Mouse (Mus musculus) MEL (cell line): ENCODE measurements around the gene Mpzl1. TPM values are rescaled to one million over a fixed set of nuclear protein-coding genes. Genes with fewer than 3 reads are reported as not detected.

Source experiments
- DNase-seq: peaks from one replicate; pipeline ENCODE4 v3.0.0; 2011; ENCODE audit warnings: low read depth, low spot score
- H3K27ac ChIP-seq: 2 replicates; pipeline ENCODE4 v1.5.1; 2012; ENCODE audit warnings: low read depth, mild to moderate bottlenecking, control low read depth, low read length, moderate library complexity; ENCODE audit not compliant: control insufficient read depth
- H3K27me3 ChIP-seq, 2 experiments: fragments of 150-350 bp in 1 of 2; sonication (generic) in 1 of 2; 2 replicates each; pipeline ENCODE4 v1.6.1; 2012; ENCODE audit warnings: low read length in 2 of 2, mild to moderate bottlenecking in 2 of 2, improper control_type of control experiment in 1 of 2, moderate library complexity in 1 of 2; ENCODE audit not compliant: insufficient read depth in 2 of 2, control insufficient read depth in 1 of 2
- H3K36me3 ChIP-seq, 2 experiments: 2 replicates each; pipeline ENCODE4 v1.6.1; 2012 to 2014; ENCODE audit warnings: low read length in 2 of 2, improper control_type of control experiment in 1 of 2, inconsistent platforms in 1 of 2, mild to moderate bottlenecking in 1 of 2; ENCODE audit not compliant: insufficient read depth in 2 of 2, control insufficient read depth in 1 of 2
- H3K4me1 ChIP-seq, 2 experiments: fragments of 150-350 bp in 1 of 2; sonication (generic) in 1 of 2; 2 replicates each; pipeline ENCODE4 v1.6.1; 2012; ENCODE audit warnings: low read length in 2 of 2, improper control_type of control experiment in 1 of 2, mild to moderate bottlenecking in 1 of 2; ENCODE audit not compliant: insufficient read depth in 2 of 2, control insufficient read depth in 1 of 2
- H3K4me3 ChIP-seq, 2 experiments: fragments of 150-350 bp in 1 of 2; sonication (generic) in 1 of 2; 2 replicates each; pipeline ENCODE4 v1.5.1; 2012; ENCODE audit warnings: low read depth in 2 of 2, low read length in 2 of 2, mild to moderate bottlenecking in 2 of 2, moderate library complexity in 2 of 2, control low read depth in 1 of 2, improper control_type of control experiment in 1 of 2; ENCODE audit not compliant: control insufficient read depth in 1 of 2, insufficient read depth in 1 of 2
- H3K79me2 ChIP-seq: 2 replicates; pipeline ENCODE4 v1.6.1; 2012; ENCODE audit warnings: mild to moderate bottlenecking, low read length, moderate library complexity; ENCODE audit not compliant: control insufficient read depth, poor library complexity, insufficient read depth
- H3K9ac ChIP-seq: 2 replicates; pipeline ENCODE4 v1.6.1; 2012; ENCODE audit warnings: low read depth, mild to moderate bottlenecking, control low read depth, low read length, moderate library complexity; ENCODE audit not compliant: control insufficient read depth, poor library complexity, severe bottlenecking
- H3K9me3 ChIP-seq: fragments of 150-350 bp; sonication (generic); replicated peaks from 2 replicates; pipeline ENCODE4 v1.6.1; 2012; ENCODE audit warnings: mild to moderate bottlenecking, low read length, improper control_type of control experiment, moderate library complexity; ENCODE audit not compliant: insufficient read depth
- CTCF ChIP-seq, 3 experiments: IDR thresholded peaks in 2 of 3; conservative IDR thresholded peaks in 1 of 3; 2 replicates each; pipeline ENCODE4 v1.5.1; 2011 to 2012; ENCODE audit warnings: low read length in 3 of 3, low read depth in 2 of 3, mild to moderate bottlenecking in 2 of 3, improper control_type of control experiment in 1 of 3, inconsistent platforms in 1 of 3, mixed read lengths in 1 of 3, moderate library complexity in 1 of 3; ENCODE audit not compliant: control insufficient read depth in 1 of 3, insufficient read depth in 1 of 3, poor library complexity in 1 of 3, severe bottlenecking in 1 of 3
- EP300 ChIP-seq, 2 experiments: IDR thresholded peaks; 2 replicates each; pipeline ENCODE4 v1.6.1; 2011; ENCODE audit warnings: improper control_type of control experiment in 2 of 2, low read length in 2 of 2, low read depth in 1 of 2, mild to moderate bottlenecking in 1 of 2
- MAZ ChIP-seq: IDR thresholded peaks from 2 replicates; pipeline ENCODE4 v1.6.1; 2012; ENCODE audit warnings: low read depth, mild to moderate bottlenecking, inconsistent platforms, low read length, improper control_type of control experiment
- POLR2A ChIP-seq, 2 experiments: IDR thresholded peaks; 2 replicates each; pipeline ENCODE4 v1.6.1; 2011 to 2012; ENCODE audit warnings: low read length in 2 of 2, mild to moderate bottlenecking in 2 of 2, control low read depth in 1 of 2, improper control_type of control experiment in 1 of 2, low read depth in 1 of 2, moderate library complexity in 1 of 2; ENCODE audit not compliant: control insufficient read depth in 1 of 2, insufficient read depth in 1 of 2, poor library complexity in 1 of 2
- POLR2AphosphoS2 ChIP-seq: IDR thresholded peaks from 2 replicates; pipeline ENCODE4 v1.6.1; 2011; ENCODE audit warnings: low read length, improper control_type of control experiment
- RAD21 ChIP-seq: IDR thresholded peaks from 2 replicates; pipeline ENCODE4 v1.6.1; 2011; ENCODE audit warnings: mild to moderate bottlenecking, low read depth, low read length, improper control_type of control experiment
- SMC3 ChIP-seq: IDR thresholded peaks from 2 replicates; pipeline ENCODE4 v1.6.1; 2011; ENCODE audit warnings: low read depth, low read length, improper control_type of control experiment
- TCF12 ChIP-seq: IDR thresholded peaks from 2 replicates; pipeline ENCODE4 v1.6.1; 2014; ENCODE audit warnings: low read depth, mild to moderate bottlenecking, inconsistent platforms, low read length, improper control_type of control experiment, moderate library complexity
- USF1 ChIP-seq: IDR thresholded peaks from 2 replicates; pipeline ENCODE4 v1.6.1; 2014; ENCODE audit warnings: low read depth, mild to moderate bottlenecking, inconsistent platforms, low read length, improper control_type of control experiment, moderate library complexity
- USF2 ChIP-seq, 2 experiments: IDR thresholded peaks; 2 replicates each; pipeline ENCODE4 v1.6.1; 2011 to 2012; ENCODE audit warnings: improper control_type of control experiment in 2 of 2, low read length in 2 of 2, borderline replicate concordance in 1 of 2, inconsistent platforms in 1 of 2, low read depth in 1 of 2, mild to moderate bottlenecking in 1 of 2; ENCODE audit not compliant: insufficient read depth in 1 of 2
- polyA plus RNA-seq, 2 experiments: library from polyadenylated mRNA; stranded (reverse) in 1 of 2; unstranded in 1 of 2; fragments of >175 nt in 1 of 2; fragments of >200 nt in 1 of 2; gene quantifications; 2 replicates each; pipeline versions ENCODE4 v1.2.1 to v1.2.4; 2012; ENCODE audit warnings: low replicate concordance in 2 of 2, low read depth in 1 of 2; ENCODE audit not compliant: insufficient read length in 2 of 2, insufficient read depth in 1 of 2, missing spikeins in 1 of 2
- total RNA-seq: library from RNA; depleted of rRNA; stranded (reverse); fragments of 300-350 nt; gene quantifications from 2 replicates; pipeline ENCODE4 v1.2.3, GENCODE M21; 2012

Mpzl1 gene
- total and polyA plus RNA-seq, 3 experiments = 3.2 to 19.8 TPM; not detected in 1

- no peaks in the 10 kb centered on the region; a peak in 1 of 4 replicates for H3K36me3 ChIP-seq
- no peak for TF ChIP-seq USF1
- TF ChIP-seq CTCF (IDR thresholded peaks at IDR 0.05 in 2 of 3, conservative IDR thresholded peaks at IDR 0.05 in 1 of 3; ENCODE audit: control insufficient read depth in 1 of 3, insufficient read depth in 1 of 3, low read depth in 2 of 3, low read length in 3 of 3, poor library complexity in 1 of 3, severe bottlenecking in 1 of 3) = 0 out of 6 replicates have a peak, but pooled peaks of 1 of the 3 experiments have one; percentile 2
- TF ChIP-seq EP300 (IDR thresholded peaks at IDR 0.05; ENCODE audit: low read depth in 1 of 2, low read length in 2 of 2) = no peak
- H3K27me3 ChIP-seq = no peaks in the 10 kb centered on the region
- no peak for DNase-seq
- H3K4me1 ChIP-seq = peaks cover 0 to 2% of the 10 kb centered on the region in 2 experiments; a peak in 1 of 4 replicates
- no peak overlapping the region for H3K9ac ChIP-seq
- H3K27ac ChIP-seq = no peak overlapping the region
- no peaks in the 10 kb centered on the region for H3K9me3 ChIP-seq
- H3K4me3 ChIP-seq = no peak overlapping the region
- H3K79me2 ChIP-seq = no peaks in the 10 kb centered on the region
Observed at GRCm38 (mm10) chr1:165679618-165679997, 45.3 kb upstream of the Mpzl1 start.

- Histone ChIP-seq H3K79me2 (no peaks in the 10 kb centered on the region), H3K9ac (no peak overlapping the region), H3K27ac (no peak overlapping the region), H3K4me1 (peaks cover 0 to 2% of the 10 kb centered on the region in 2 experiments; a peak in 1 of 4 replicates), H3K9me3 (no peaks in the 10 kb centered on the region), H3K4me3 (no peak overlapping the region), H3K27me3 (no peaks in the 10 kb centered on the region), H3K36me3 (no peaks in the 10 kb centered on the region; a peak in 1 of 4 replicates)
- DNase-seq = peak; percentile 54
- TF ChIP-seq SMC3 = peak; percentile 34
- no peak for TF ChIP-seq EP300 (IDR thresholded peaks at IDR 0.05; ENCODE audit: low read depth in 1 of 2, low read length in 2 of 2)
- TF ChIP-seq POLR2A (IDR thresholded peaks at IDR 0.05; ENCODE audit: control insufficient read depth in 1 of 2, insufficient read depth in 1 of 2, low read depth in 1 of 2, low read length in 2 of 2, poor library complexity in 1 of 2) = no peak
- 0 out of 2 replicates have a peak, but pooled peaks have one; percentile 2 for TF ChIP-seq RAD21
- peak; percentile 39 to 72 (median 55) for TF ChIP-seq CTCF (IDR thresholded peaks at IDR 0.05 in 2 of 3, conservative IDR thresholded peaks at IDR 0.05 in 1 of 3; ENCODE audit: control insufficient read depth in 1 of 3, insufficient read depth in 1 of 3, low read depth in 2 of 3, low read length in 3 of 3, poor library complexity in 1 of 3, severe bottlenecking in 1 of 3)
Observed at GRCm38 (mm10) chr1:165678861-165679617, 44.7 kb upstream of the Mpzl1 start.

- no peak overlapping the region for H3K27ac ChIP-seq
- peaks cover 0 to 2% of the 10 kb centered on the region in 2 experiments; a peak in 1 of 4 replicates for H3K4me1 ChIP-seq
- no peak for TF ChIP-seq POLR2AphosphoS2
- TF ChIP-seq USF2 (IDR thresholded peaks at IDR 0.05; ENCODE audit: borderline replicate concordance in 1 of 2, insufficient read depth in 1 of 2, low read depth in 1 of 2, low read length in 2 of 2) = no peak
- TF ChIP-seq TCF12 = no peak
- TF ChIP-seq MAZ = no peak
- TF ChIP-seq, all 39 proteins: peak for 0
- Histone ChIP-seq H3K4me3 (no peak overlapping the region), H3K36me3 (no peaks in the 10 kb centered on the region; a peak in 1 of 4 replicates), H3K9ac (no peak overlapping the region), H3K27me3 (no peaks in the 10 kb centered on the region), H3K9me3 (no peaks in the 10 kb centered on the region), H3K79me2 (no peaks in the 10 kb centered on the region)
- DNase-seq = no peak
Observed at GRCm38 (mm10) chr1:165677558-165677957, 43.2 kb upstream of the Mpzl1 start.
